20 mouse cellular contexts compared by ENCODE assay signal in genomic region chr4:105554994-105555393, GRCm38 (mm10).
DNase-seq lines count a peak whose midpoint lies in the region; ATAC-seq and TF ChIP-seq lines count a peak whose summit lies in the region.
"Had no signal": no experiment of that assay in that cellular context is flagged by ENCODE, and none has a peak within 500 bp of the region (broad histone marks: within the 10 kb centered on the region; RNA-seq: fewer than 3 reads in every experiment).

No protein-coding gene starts in this region.

- no peak overlapping the region for H3K4me3 ChIP-seq in lung, postnatal 0 days (ENCODE audit: low read depth, low read length)
- H3K4me3 ChIP-seq in lung, adult 2 months (replicated peaks; ENCODE audit: extremely low read depth, low read depth, low read length) = no peak overlapping the region
- H3K4me3 ChIP-seq: embryonic facial prominence, embryonic 10.5 days; forebrain, embryonic 10.5 days; heart, embryonic 10.5 days; hindbrain, embryonic 12.5 days had no signal

- WGBS in lung, postnatal 0 days = 54% methylated on average over 8 of the region's 8 CpGs
- WGBS in lung, adult 2 months = 63% methylated on average over 8 of the region's 8 CpGs

- TF ChIP-seq EP300 in lung, postnatal 0 days (IDR thresholded peaks at IDR 0.05) = no peak

- DNase-seq in heart, adult 11 months = peak; percentile 88
- no peak for DNase-seq in heart, adult 18-20 months
- peak; percentile 73 for DNase-seq in lung, postnatal 0 days (ENCODE audit: low spot score)
- DNase-seq in lung, adult 2 months = no peak
- DNase-seq in fibroblast of lung, adult 2 months (ENCODE audit: low read depth) = peak; percentile 37
- peak; percentile 40 for DNase-seq in skeletal muscle tissue, adult 2 months (ENCODE audit: low read depth, low spot score)
- DNase-seq in spleen, postnatal 36 days (ENCODE audit: low spot score in 2 of 2) = no peak
- DNase-seq: adrenal gland, postnatal 14 days; cerebellum, adult 2 months; cerebellum, postnatal 10 days; gastrocnemius, postnatal 10 days; heart, postnatal 10 days; heart, postnatal 4 days had no signal

- peak; percentile 53 for ATAC-seq in lung, postnatal 0 days
- ATAC-seq: forebrain, embryonic 14.5 days; hindbrain, embryonic 16.5 days; inflammation-experienced regulatory T-cells, adult 6 months had no signal

- H3K27me3 ChIP-seq in lung, postnatal 0 days (replicated peaks; ENCODE audit: insufficient read depth, low read length) = no peaks in the 10 kb centered on the region
- H3K27me3 ChIP-seq: hindbrain, embryonic 12.5 days had no signal

- no peaks in the 10 kb centered on the region for H3K4me1 ChIP-seq in lung, postnatal 0 days (ENCODE audit: insufficient read depth, low read depth, low read length)
- no peaks in the 10 kb centered on the region for H3K4me1 ChIP-seq in lung, adult 2 months (ENCODE audit: control insufficient read depth, insufficient read depth, low read length)
- H3K4me1 ChIP-seq: heart, embryonic 10.5 days had no signal

- TF ChIP-seq POLR2A in lung, adult 2 months (IDR thresholded peaks at IDR 0.05; ENCODE audit: borderline replicate concordance, extremely low read depth, low read depth, low read length) = no peak

- no peak overlapping the region for H3K9ac ChIP-seq in lung, postnatal 0 days (replicated peaks; ENCODE audit: low read depth)
- H3K9ac ChIP-seq: hindbrain, embryonic 12.5 days had no signal

- H3K4me2 ChIP-seq in lung, postnatal 0 days (replicated peaks; ENCODE audit: low read depth, low read length) = no peak overlapping the region
- H3K4me2 ChIP-seq: hindbrain, embryonic 12.5 days had no signal

- H3K9me3 ChIP-seq in lung, postnatal 0 days (ENCODE audit: low read length) = no peaks in the 10 kb centered on the region
- H3K9me3 ChIP-seq: embryonic facial prominence, embryonic 10.5 days; forebrain, embryonic 10.5 days; heart, embryonic 10.5 days; hindbrain, embryonic 12.5 days had no signal

- H3K36me3 ChIP-seq in lung, postnatal 0 days (ENCODE audit: insufficient read depth, low read length) = no peaks in the 10 kb centered on the region
- H3K36me3 ChIP-seq: embryonic facial prominence, embryonic 10.5 days; forebrain, embryonic 10.5 days; heart, embryonic 10.5 days; hindbrain, embryonic 12.5 days had no signal

- TF ChIP-seq CTCF in lung, postnatal 0 days (IDR thresholded peaks at IDR 0.05) = no peak
- no peak for TF ChIP-seq CTCF in lung, adult 2 months (IDR thresholded peaks at IDR 0.05; ENCODE audit: insufficient read depth, low read length)

- H3K27ac ChIP-seq in lung, postnatal 0 days (ENCODE audit: low read length) = no peak overlapping the region
- H3K27ac ChIP-seq: embryonic facial prominence, embryonic 10.5 days; forebrain, embryonic 10.5 days; heart, embryonic 10.5 days; hindbrain, embryonic 12.5 days had no signal

Comparison
In these comparisons a context has a peak if more than half of its experiments do, and no peak if none do; other contexts are left out.
1. DNase-seq: peak in heart, adult 11 months (single experiment), lung, postnatal 0 days (single experiment), fibroblast of lung, adult 2 months (single experiment) and skeletal muscle tissue, adult 2 months (single experiment); none in heart, adult 18-20 months (0 of 2), lung, adult 2 months (single experiment) and spleen, postnatal 36 days (0 of 2).